Mouse (Mus musculus): Measurements from ENCODE around the gene Ssbp3.

DNA sequence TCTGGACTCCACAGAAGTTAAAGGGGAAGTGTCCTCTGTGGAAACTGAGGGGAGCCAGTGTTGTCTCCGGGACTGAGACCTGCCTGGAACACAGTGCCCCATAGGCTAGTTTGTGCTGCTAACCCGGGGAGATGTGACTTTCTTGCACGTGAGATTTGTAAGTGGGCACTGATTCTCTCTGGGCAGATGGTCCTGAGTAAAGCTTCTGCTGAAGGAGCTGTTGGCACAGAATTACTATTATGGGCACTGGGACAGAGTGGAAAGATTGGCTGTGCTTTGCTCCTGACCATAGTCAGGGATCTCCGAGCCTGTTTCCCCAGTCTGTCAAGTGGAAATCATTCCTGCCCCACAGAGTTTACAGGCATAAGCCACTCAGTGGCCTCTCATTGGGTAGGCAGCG lies 83.8 kb downstream of the Ssbp3 start:
- no peak for TF ChIP-seq CTCF (IDR thresholded peaks at IDR 0.05; ENCODE audit: borderline replicate concordance, control insufficient read depth, extremely low read depth, insufficient read depth, low read length, poor library complexity)
- TF ChIP-seq POLR2A (IDR thresholded peaks at IDR 0.05; ENCODE audit: control insufficient read depth, extremely low read depth, insufficient read depth, low read length, poor library complexity) = no peak
